Mouse (Mus musculus): Measurements from ENCODE around the gene BC005624.

BC005624 gene

GRCm38 (mm10) chr2:30981790-30982513 lies at the start of gene BC005624, which contains the start of gene Usp20:
TSS of gene BC005624 (minus strand) at chr2:30982201.
TSS of gene Usp20 (plus strand) at chr2:30982279.
- DNase-seq (ENCODE audit: extremely low read depth, low read depth) = peak; percentile 96

GRCm38 (mm10) chr2:31026642-31027041 lies 44.6 kb upstream of the BC005624 start:
- no peak for DNase-seq (ENCODE audit: extremely low read depth, low read depth)

- DNase-seq (ENCODE audit: extremely low read depth, low read depth) = no peak
Measured at GRCm38 (mm10) chr2:31025458-31025857, 43.5 kb upstream of the BC005624 start.

DNA sequence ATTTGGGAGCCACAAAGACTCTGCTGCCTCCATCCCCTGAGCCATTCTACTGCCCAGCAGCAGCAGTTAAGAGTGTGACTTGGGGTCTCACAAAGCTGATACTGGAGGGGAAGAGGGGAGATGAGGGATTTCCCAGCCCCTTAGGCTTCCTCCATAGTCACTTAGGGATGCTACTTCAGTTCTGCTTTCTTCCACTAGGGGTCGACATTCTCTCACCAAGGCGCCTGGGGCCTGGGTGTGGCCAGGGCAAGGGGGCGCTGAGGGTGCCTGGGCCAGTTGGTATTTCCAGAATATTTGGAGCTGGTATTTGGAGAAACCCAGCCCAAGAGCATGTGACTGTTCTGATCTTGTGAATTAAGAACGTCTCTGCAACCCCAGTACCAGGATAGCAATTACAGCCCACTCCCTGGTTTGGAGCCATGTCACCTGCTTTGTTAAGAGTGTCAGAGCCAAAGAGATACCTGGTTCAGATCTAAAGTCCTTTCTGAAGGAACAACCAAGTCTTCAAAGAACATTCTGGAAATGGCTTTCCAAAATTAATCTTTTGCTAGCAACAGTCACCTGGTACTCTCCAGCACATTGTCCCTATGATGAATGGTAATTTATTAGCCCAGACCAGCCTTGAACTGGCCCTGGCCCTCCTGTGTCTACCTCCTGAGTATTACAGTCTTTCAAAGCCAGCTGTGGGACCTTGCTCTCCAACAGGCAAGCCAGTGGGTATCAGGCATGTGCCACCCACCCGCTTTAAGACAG lies 42.8 kb upstream of the BC005624 start:
- DNase-seq (ENCODE audit: extremely low read depth, low read depth) = peak; percentile 21

GRCm38 (mm10) chr2:31023940-31024339 lies 41.9 kb upstream of the BC005624 start:
- DNase-seq (ENCODE audit: extremely low read depth, low read depth) = no peak

- no peak for DNase-seq (ENCODE audit: extremely low read depth, low read depth)
Measured at GRCm38 (mm10) chr2:31020202-31020601, 38.2 kb upstream of the BC005624 start.

- DNase-seq (ENCODE audit: extremely low read depth, low read depth) = no peak
Measured at GRCm38 (mm10) chr2:31019011-31019410, 37.0 kb upstream of the BC005624 start.

DNA sequence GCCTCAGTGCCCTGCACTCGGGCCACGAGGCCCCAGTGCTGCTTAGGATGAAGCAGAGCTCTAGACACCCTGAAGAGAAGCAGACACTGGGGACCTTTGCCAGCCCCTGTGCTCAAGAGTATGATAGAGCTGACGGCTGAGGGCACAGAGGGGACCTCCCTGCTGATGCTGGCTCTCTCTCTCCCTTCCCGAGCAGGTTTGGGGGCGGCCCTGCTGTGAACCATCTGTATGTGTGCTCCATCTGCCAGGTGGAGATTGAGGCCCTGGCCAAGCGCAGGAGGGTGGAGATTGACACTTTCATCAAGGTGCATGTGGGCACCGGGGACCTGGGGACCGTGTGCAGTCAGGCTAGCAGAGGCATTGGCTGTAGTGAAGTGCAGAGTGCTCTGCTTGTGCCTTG lies 36.5 kb upstream of the BC005624 start:
- no peak for DNase-seq (ENCODE audit: extremely low read depth, low read depth)

GRCm38 (mm10) chr2:31017625-31018317 lies 35.8 kb upstream of the BC005624 start:
- DNase-seq (ENCODE audit: extremely low read depth, low read depth) = no peak

- DNase-seq (ENCODE audit: extremely low read depth, low read depth) = no peak
Measured at GRCm38 (mm10) chr2:31013371-31014120, 31.5 kb upstream of the BC005624 start.

DNA sequence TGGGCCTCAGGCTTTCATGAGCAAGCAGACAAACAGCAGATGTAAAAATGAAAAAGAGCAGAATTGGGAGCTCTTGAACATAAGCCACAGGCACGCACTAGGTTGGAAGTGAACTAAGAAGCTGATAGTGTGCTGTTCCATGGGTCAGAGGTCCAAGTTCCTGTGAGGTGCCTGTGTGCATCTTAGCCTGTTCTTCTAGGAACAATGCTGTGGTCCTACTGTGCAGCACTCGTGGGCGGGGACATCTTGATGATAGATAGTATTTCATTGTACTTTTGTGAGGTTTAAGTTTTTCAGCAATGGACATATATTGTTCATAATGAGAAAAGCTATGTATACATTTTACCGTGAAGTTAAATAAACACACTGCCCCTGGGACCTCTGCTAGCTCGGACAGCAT lies 25.2 kb upstream of the BC005624 start:
- DNase-seq (ENCODE audit: extremely low read depth, low read depth) = no peak

DNA sequence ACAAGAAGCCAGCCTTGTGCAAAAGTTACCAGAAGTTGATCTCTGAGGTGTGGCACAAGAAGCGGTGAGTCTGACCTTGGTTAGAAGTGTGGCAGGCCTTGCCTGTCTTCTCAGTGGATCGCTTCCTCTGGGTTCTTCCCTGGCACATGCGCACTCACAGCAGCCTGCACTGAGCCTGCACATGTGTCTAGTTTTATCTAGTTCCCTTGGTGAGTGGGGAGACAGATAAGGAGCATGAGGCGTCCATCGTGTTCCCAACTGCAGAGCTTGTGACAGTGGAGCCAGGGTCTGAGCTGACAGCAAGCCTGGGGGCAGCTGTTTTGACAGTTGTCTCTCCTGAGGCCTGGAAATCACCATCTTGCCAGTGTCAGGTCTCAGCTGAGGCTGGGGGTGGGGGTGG lies 24.4 kb upstream of the BC005624 start:
- DNase-seq (ENCODE audit: extremely low read depth, low read depth) = peak; percentile 95

GRCm38 (mm10) chr2:31005453-31005852 lies 23.5 kb upstream of the BC005624 start:
- no peak for DNase-seq (ENCODE audit: extremely low read depth, low read depth)

GRCm38 (mm10) chr2:31002857-31003256 lies 20.9 kb upstream of the BC005624 start:
- DNase-seq (ENCODE audit: extremely low read depth, low read depth) = no peak

DNA sequence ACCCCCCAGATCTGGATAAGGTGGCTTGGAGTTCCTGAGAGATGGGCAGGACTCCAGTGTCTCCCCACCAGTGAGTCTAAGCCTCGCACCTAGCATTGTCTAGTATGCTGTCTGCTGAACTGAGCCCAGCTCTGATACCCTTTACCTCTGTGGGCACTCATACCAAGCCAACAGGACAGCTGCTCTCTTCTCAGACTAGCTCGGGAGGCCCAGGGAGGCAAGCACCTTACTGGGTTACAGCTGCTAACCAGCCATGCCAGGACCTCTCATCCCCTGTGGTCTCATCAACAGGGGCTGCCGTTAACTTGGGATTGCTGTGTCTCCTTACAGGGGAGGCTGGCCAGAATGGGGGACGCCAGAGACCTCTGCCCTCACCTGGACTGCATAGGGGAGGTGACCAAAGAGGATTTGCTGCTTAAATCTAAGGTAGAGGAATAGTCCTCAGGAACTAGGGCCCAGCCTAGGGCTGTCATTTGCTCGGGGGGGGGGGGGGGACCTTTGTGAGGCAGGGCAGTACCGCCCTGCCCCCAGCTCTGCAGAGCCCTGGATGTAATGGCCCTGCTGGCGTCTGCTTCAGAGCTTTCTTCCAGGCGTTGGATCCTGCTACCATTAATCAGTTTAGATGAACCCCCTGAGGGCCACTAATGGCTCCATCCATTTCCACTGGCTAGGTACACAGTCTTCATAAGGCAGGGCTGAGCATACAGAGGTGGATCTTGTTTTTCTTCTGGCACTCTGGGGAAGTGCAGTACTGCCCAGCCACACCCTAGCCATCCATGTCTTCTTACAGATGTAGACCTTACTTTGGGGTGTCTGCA lies 16.7 kb upstream of the BC005624 start:
- DNase-seq (ENCODE audit: extremely low read depth, low read depth) = no peak

- no peak for DNase-seq (ENCODE audit: extremely low read depth, low read depth)
Measured at GRCm38 (mm10) chr2:30995432-30995996, 13.5 kb upstream of the BC005624 start.

DNA sequence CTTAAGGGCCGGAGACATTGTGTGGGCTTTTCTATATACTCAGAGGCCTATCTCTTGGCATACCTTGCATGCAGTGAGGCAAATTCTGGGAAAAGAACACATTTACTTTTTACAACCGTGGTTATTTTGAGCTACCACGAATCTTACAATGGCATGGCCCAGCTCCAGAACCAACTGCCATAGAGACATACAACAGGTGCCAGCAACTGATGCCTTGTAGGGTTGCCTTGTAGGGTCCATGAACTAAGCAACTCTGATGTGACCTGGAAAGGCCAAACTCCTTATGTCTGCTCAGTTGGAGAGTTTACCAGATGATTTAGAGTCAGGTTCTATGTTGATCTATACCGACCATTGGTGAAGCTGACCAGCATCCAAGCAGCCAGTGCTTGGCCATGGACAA lies 12.9 kb upstream of the BC005624 start:
- DNase-seq (ENCODE audit: extremely low read depth, low read depth) = no peak

- no peak for DNase-seq (ENCODE audit: extremely low read depth, low read depth)
Measured at GRCm38 (mm10) chr2:30990221-30990620, 8.2 kb upstream of the BC005624 start.

DNA sequence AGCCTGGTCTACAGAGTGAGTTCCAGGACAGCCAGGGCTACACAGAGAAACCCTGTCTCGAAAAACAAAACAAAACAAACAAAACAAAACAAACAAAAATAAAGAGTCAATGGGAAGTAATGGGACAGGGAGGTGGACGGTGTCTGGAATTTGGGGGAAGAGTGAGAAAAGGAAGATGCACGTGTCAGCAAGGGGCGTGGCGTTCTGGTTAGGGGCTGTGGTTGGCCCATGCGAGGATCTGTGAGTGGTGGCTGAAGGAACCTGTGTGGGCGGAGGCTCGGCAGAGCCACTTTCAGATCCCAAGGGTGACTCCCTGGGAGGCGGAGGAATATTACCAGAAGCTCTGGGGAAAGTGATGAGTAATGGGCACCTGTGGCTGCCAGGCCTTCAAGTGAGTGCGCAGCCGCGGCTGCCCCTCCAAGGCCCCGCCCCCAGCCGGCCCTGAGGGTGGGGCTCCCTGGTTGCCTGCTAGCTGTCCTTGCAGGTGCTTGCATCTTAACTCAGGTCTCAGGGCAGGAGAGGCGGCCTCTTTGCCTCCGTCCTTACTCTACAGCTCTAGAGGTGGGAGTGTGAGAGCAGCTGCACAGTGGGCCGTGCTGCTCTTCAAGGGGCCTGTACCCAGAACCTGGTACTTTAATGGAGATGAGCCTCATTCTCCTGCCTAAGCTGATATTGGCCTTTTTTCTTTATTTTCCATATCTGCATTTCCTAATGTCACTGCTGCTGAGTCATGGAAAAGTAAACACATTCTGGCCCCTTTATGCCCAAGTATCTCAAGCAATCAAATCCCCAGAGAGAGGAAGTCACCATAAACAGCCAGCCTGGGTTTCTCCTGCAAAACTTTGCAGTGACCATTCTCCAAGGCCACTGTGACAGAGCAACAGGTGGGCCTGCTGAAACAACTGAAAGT lies 3.4 kb upstream of the BC005624 start:
- DNase-seq (ENCODE audit: extremely low read depth, low read depth) = peak; percentile 29
